Mouse (Mus musculus): Measurements from ENCODE around the gene Ndufa6. TPM values are rescaled to one million over a fixed set of nuclear protein-coding genes. Genes with fewer than 3 reads are reported as not detected.

Gene Ndufa6
- polyA plus RNA-seq, 1 experiment from 2014 or later, result 403 TPM

GRCm38 (mm10) chr15:82347303-82347676 lies 6.8 kb downstream of the Ndufa6 start:
- H3K9me3 ChIP-seq (replicated peaks; ENCODE audit: control insufficient read depth, low read length), result no peaks in the 10 kb centered on the region
- no peak overlapping the region; the same call in 1 of the 2 replicates for H3K9ac ChIP-seq (ENCODE audit: low read length)
- H3K4me2 ChIP-seq (ENCODE audit: low read length), result peak overlapping the region; percentile 89
- WGBS, result 87% methylated on average over 4 of the region's 4 CpGs
- peaks cover 37% of the 10 kb centered on the region for H3K36me3 ChIP-seq (ENCODE audit: control insufficient read depth, insufficient read depth, low read length)
- H3K4me1 ChIP-seq (ENCODE audit: control insufficient read depth, insufficient read depth, low read length), result peaks cover 8% of the 10 kb centered on the region
- H3K27me3 ChIP-seq (replicated peaks; ENCODE audit: control insufficient read depth, insufficient read depth, low read length), result no peaks in the 10 kb centered on the region
- no peak overlapping the region for H3K27ac ChIP-seq (ENCODE audit: low read depth, low read length)
- peak overlapping the region; percentile 49 for H3K4me3 ChIP-seq (ENCODE audit: low read depth, low read length)
- ATAC-seq, result no peak
- no peak for DNase-seq (ENCODE audit: low spot score)

GRCm38 (mm10) chr15:82346580-82347302 lies 7.4 kb downstream of the Ndufa6 start:
- H3K9me3 ChIP-seq (replicated peaks; ENCODE audit: control insufficient read depth, low read length), result no peaks in the 10 kb centered on the region
- peak overlapping the region; percentile 82; the same call in 1 of the 2 replicates for H3K27ac ChIP-seq (ENCODE audit: low read depth, low read length)
- H3K4me1 ChIP-seq (ENCODE audit: control insufficient read depth, insufficient read depth, low read length), result peaks cover 8% of the 10 kb centered on the region
- H3K4me2 ChIP-seq (ENCODE audit: low read length), result peak overlapping the region; percentile 89
- H3K4me3 ChIP-seq (ENCODE audit: low read depth, low read length), result peak overlapping the region; percentile 49
- peaks cover 37% of the 10 kb centered on the region for H3K36me3 ChIP-seq (ENCODE audit: control insufficient read depth, insufficient read depth, low read length)
- DNase-seq (ENCODE audit: low spot score) (no peak), ATAC-seq (peak; percentile 14; the same call in 1 of the 2 replicates)
- no peaks in the 10 kb centered on the region for H3K27me3 ChIP-seq (replicated peaks; ENCODE audit: control insufficient read depth, insufficient read depth, low read length)
- H3K9ac ChIP-seq (ENCODE audit: low read length), result peak overlapping the region; percentile 66
- WGBS, result 67% methylated on average over 14 of the region's 14 CpGs

- H3K27me3 ChIP-seq (replicated peaks; ENCODE audit: control insufficient read depth, insufficient read depth, low read length), result peaks cover 2% of the 10 kb centered on the region
- DNase-seq (ENCODE audit: low spot score) (peak; percentile 99), ATAC-seq (peak; percentile 98)
- H3K9me3 ChIP-seq (replicated peaks; ENCODE audit: control insufficient read depth, low read length), result no peaks in the 10 kb centered on the region
- WGBS, result 1% methylated on average over 51 of the region's 51 CpGs
- H3K36me3 ChIP-seq (ENCODE audit: control insufficient read depth, insufficient read depth, low read length), result peaks cover 34% of the 10 kb centered on the region
- H3K9ac ChIP-seq (ENCODE audit: low read length), result peak overlapping the region; percentile 66
- H3K4me3 ChIP-seq (ENCODE audit: low read depth, low read length), result peak overlapping the region; percentile 49
- H3K4me1 ChIP-seq (ENCODE audit: control insufficient read depth, insufficient read depth, low read length), result peaks cover 11% of the 10 kb centered on the region
- H3K27ac ChIP-seq (ENCODE audit: low read depth, low read length), result peak overlapping the region; percentile 82
- peak overlapping the region; percentile 89 for H3K4me2 ChIP-seq (ENCODE audit: low read length)
These were observed 8.2 kb downstream of the Ndufa6 start for GRCm38 (mm10) chr15:82345820-82346470.

GRCm38 (mm10) chr15:82344971-82345370 lies 9.2 kb downstream of the Ndufa6 start:
- H3K27ac ChIP-seq (ENCODE audit: low read depth, low read length), result no peak overlapping the region
- DNase-seq (ENCODE audit: low spot score), result no peak
- 89% methylated on average over 6 of the region's 6 CpGs for WGBS
- no peak overlapping the region for H3K9ac ChIP-seq (ENCODE audit: low read length)
- peaks cover 12% of the 10 kb centered on the region for H3K27me3 ChIP-seq (replicated peaks; ENCODE audit: control insufficient read depth, insufficient read depth, low read length)
- H3K9me3 ChIP-seq (replicated peaks; ENCODE audit: control insufficient read depth, low read length), result no peaks in the 10 kb centered on the region
- H3K4me3 ChIP-seq (ENCODE audit: low read depth, low read length), result no peak overlapping the region
- H3K4me1 ChIP-seq (ENCODE audit: control insufficient read depth, insufficient read depth, low read length), result peaks cover 11% of the 10 kb centered on the region
- H3K4me2 ChIP-seq (ENCODE audit: low read length), result no peak overlapping the region
- H3K36me3 ChIP-seq (ENCODE audit: control insufficient read depth, insufficient read depth, low read length), result peaks cover 24% of the 10 kb centered on the region
- no peak for ATAC-seq

GRCm38 (mm10) chr15:82343368-82344287 lies 10.5 kb downstream of the Ndufa6 start:
- Histone ChIP-seq H3K27ac (ENCODE audit: low read depth, low read length) (no peak overlapping the region), H3K4me2 (ENCODE audit: low read length) (no peak overlapping the region)
- WGBS, result 93% methylated on average over 27 of the region's 27 CpGs

GRCm38 (mm10) chr15:82342543-82342935 lies 11.6 kb downstream of the Ndufa6 start:
- Histone ChIP-seq H3K27ac (ENCODE audit: low read depth, low read length) (no peak overlapping the region), H3K4me1 (ENCODE audit: control insufficient read depth, insufficient read depth, low read length) (peaks cover 17% of the 10 kb centered on the region), H3K27me3 (replicated peaks; ENCODE audit: control insufficient read depth, insufficient read depth, low read length) (peaks cover 17% of the 10 kb centered on the region), H3K9ac (ENCODE audit: low read length) (no peak overlapping the region), H3K36me3 (ENCODE audit: control insufficient read depth, insufficient read depth, low read length) (no peaks in the 10 kb centered on the region), H3K4me2 (ENCODE audit: low read length) (no peak overlapping the region), H3K4me3 (ENCODE audit: low read depth, low read length) (no peak overlapping the region), H3K9me3 (replicated peaks; ENCODE audit: control insufficient read depth, low read length) (no peaks in the 10 kb centered on the region)
- ATAC-seq (no peak), DNase-seq (ENCODE audit: low spot score) (no peak)
- WGBS, result 79% methylated on average over 5 of the region's 5 CpGs

More at GRCm38 (mm10) chr15:82343368-82344287, 10.5 kb downstream of the Ndufa6 start:
- Histone ChIP-seq H3K9me3 (replicated peaks; ENCODE audit: control insufficient read depth, low read length) (no peaks in the 10 kb centered on the region), H3K9ac (ENCODE audit: low read length) (no peak overlapping the region), H3K36me3 (ENCODE audit: control insufficient read depth, insufficient read depth, low read length) (peaks cover 10% of the 10 kb centered on the region), H3K4me3 (ENCODE audit: low read depth, low read length) (no peak overlapping the region), H3K4me1 (ENCODE audit: control insufficient read depth, insufficient read depth, low read length) (peaks cover 11% of the 10 kb centered on the region), H3K27me3 (replicated peaks; ENCODE audit: control insufficient read depth, insufficient read depth, low read length) (peaks cover 17% of the 10 kb centered on the region)
- no peak for DNase-seq (ENCODE audit: low spot score)
- no peak for ATAC-seq

GRCm38 (mm10) chr15:82341675-82342542 lies 12.2 kb downstream of the Ndufa6 start:
- DNase-seq (ENCODE audit: low spot score), result no peak

GRCm38 (mm10) chr15:82341036-82341501 lies 13.1 kb downstream of the Ndufa6 start:
- Histone ChIP-seq H3K4me2 (ENCODE audit: low read length) (peak overlapping the region; percentile 51), H3K27me3 (replicated peaks; ENCODE audit: control insufficient read depth, insufficient read depth, low read length) (peaks cover 17% of the 10 kb centered on the region), H3K9ac (ENCODE audit: low read length) (peak overlapping the region; percentile 65), H3K9me3 (replicated peaks; ENCODE audit: control insufficient read depth, low read length) (no peaks in the 10 kb centered on the region), H3K36me3 (ENCODE audit: control insufficient read depth, insufficient read depth, low read length) (0 out of 2 replicates have a peak, but pooled peaks cover 5% of the 10 kb centered on the region), H3K27ac (ENCODE audit: low read depth, low read length) (peak overlapping the region; percentile 5; the same call in 1 of the 2 replicates), H3K4me3 (ENCODE audit: low read depth, low read length) (peak overlapping the region; percentile 22), H3K4me1 (ENCODE audit: control insufficient read depth, insufficient read depth, low read length) (peaks cover 9% of the 10 kb centered on the region; the same call in 1 of the 2 replicates)
- WGBS, result 4% methylated on average over 35 of the region's 40 CpGs
- DNase-seq (ENCODE audit: low spot score) (no peak), ATAC-seq (no peak)

More at GRCm38 (mm10) chr15:82341675-82342542, 12.2 kb downstream of the Ndufa6 start:
- WGBS, result 74% methylated on average over 15 of the region's 15 CpGs
- Histone ChIP-seq H3K36me3 (ENCODE audit: control insufficient read depth, insufficient read depth, low read length) (no peaks in the 10 kb centered on the region), H3K9me3 (replicated peaks; ENCODE audit: control insufficient read depth, low read length) (no peaks in the 10 kb centered on the region), H3K4me3 (ENCODE audit: low read depth, low read length) (no peak overlapping the region), H3K4me1 (ENCODE audit: control insufficient read depth, insufficient read depth, low read length) (peaks cover 12% of the 10 kb centered on the region), H3K4me2 (ENCODE audit: low read length) (peak overlapping the region; percentile 51; the same call in 1 of the 2 replicates), H3K27me3 (replicated peaks; ENCODE audit: control insufficient read depth, insufficient read depth, low read length) (peaks cover 17% of the 10 kb centered on the region), H3K9ac (ENCODE audit: low read length) (peak overlapping the region; percentile 65; the same call in 1 of the 2 replicates), H3K27ac (ENCODE audit: low read depth, low read length) (no peak overlapping the region)
- no peak for ATAC-seq
